Mouse (Mus musculus): ENCODE measurements around the gene Sowahb.

Gene Sowahb

GRCm38 (mm10) chr5:93002615-93003014, 42.2 kb downstream of the Sowahb start:
- DNase-seq (ENCODE audit: low spot score), result no peak

GRCm38 (mm10) chr5:93000774-93001757, 43.8 kb downstream of the Sowahb start:
- peak; percentile 31 for DNase-seq (ENCODE audit: low spot score)

- no peak for DNase-seq (ENCODE audit: low spot score)
Measured at GRCm38 (mm10) chr5:93000060-93000459, 44.8 kb downstream of the Sowahb start.

GRCm38 (mm10) chr5:92998494-92999016, 46.3 kb downstream of the Sowahb start:
- no peak for DNase-seq (ENCODE audit: low spot score)

- no peak for DNase-seq (ENCODE audit: low spot score)
Measured at GRCm38 (mm10) chr5:92997428-92998120, 47.2 kb downstream of the Sowahb start.

GRCm38 (mm10) chr5:92994861-92995260, 50.0 kb downstream of the Sowahb start:
- DNase-seq (ENCODE audit: low spot score), result no peak

GRCm38 (mm10) chr5:92994309-92994708, 50.5 kb downstream of the Sowahb start:
- DNase-seq (ENCODE audit: low spot score), result no peak

GRCm38 (mm10) chr5:92992106-92992505, 52.7 kb downstream of the Sowahb start:
- no peak for DNase-seq (ENCODE audit: low spot score)

All from ovary, postnatal 36 days (tissue).